Mouse (Mus musculus) intestine, embryonic 15.5 days (tissue): ENCODE measurements around the gene Cds2. TPM values are rescaled to one million over a fixed set of nuclear protein-coding genes. Genes with fewer than 3 reads are reported as not detected.

ENCODE experiments used
- ATAC-seq: fragments of 200-750 bp; cut with Nextera tagmentation; 2 replicates; pipeline ENCODE4 v1.8.0; 2017; ENCODE audit warnings: moderate TSS enrichment, moderate library complexity
- H3K27ac ChIP-seq: fragments of 300-500 bp; sonication (generic); 2 replicates; pipeline ENCODE4 v1.5.1; 2015; ENCODE audit warnings: mild to moderate bottlenecking, inconsistent platforms
- H3K27me3 ChIP-seq: fragments of 300-500 bp; sonication (generic); replicated peaks from 2 replicates; pipeline ENCODE4 v1.6.1; 2015; ENCODE audit warnings: inconsistent platforms
- H3K36me3 ChIP-seq: fragments of 300-500 bp; sonication (generic); 2 replicates; pipeline ENCODE4 v1.6.1; 2015; ENCODE audit warnings: inconsistent platforms
- H3K4me1 ChIP-seq: fragments of 300-500 bp; sonication (generic); replicated peaks from 2 replicates; pipeline ENCODE4 v1.6.1; 2015; ENCODE audit warnings: inconsistent platforms
- H3K4me2 ChIP-seq: fragments of 300-500 bp; sonication (generic); replicated peaks from 2 replicates; pipeline ENCODE4 v1.6.1; 2015; ENCODE audit warnings: mild to moderate bottlenecking, inconsistent platforms
- H3K4me3 ChIP-seq: fragments of 300-500 bp; sonication (generic); replicated peaks from 2 replicates; pipeline ENCODE4 v1.5.1; 2015; ENCODE audit warnings: inconsistent platforms
- H3K9ac ChIP-seq: fragments of 300-500 bp; sonication (generic); 2 replicates; pipeline ENCODE4 v1.6.1; 2015; ENCODE audit warnings: inconsistent platforms
- H3K9me3 ChIP-seq: fragments of 300-500 bp; sonication (generic); 2 replicates; pipeline ENCODE4 v1.6.1; 2016; ENCODE audit warnings: inconsistent platforms
- WGBS: fragments of 180-500 bp; shearing (Covaris S2); methylation state at CpG from one replicate; pipeline ENCODE4 v1.1.7; 2015; 5-methylcytosine and 5-hydroxymethylcytosine counted together
- polyA plus RNA-seq: library from polyadenylated mRNA; unstranded; fragments of >200 nt; fragmentation: Nextera tagmentation; extraction: Ambion mirVana; gene quantifications from 2 replicates; pipeline ENCODE4 v1.2.1, GENCODE M21; 2015

Gene Cds2
- polyA plus RNA-seq, 1 experiment from 2014 or later = 25.1 TPM

DNA sequence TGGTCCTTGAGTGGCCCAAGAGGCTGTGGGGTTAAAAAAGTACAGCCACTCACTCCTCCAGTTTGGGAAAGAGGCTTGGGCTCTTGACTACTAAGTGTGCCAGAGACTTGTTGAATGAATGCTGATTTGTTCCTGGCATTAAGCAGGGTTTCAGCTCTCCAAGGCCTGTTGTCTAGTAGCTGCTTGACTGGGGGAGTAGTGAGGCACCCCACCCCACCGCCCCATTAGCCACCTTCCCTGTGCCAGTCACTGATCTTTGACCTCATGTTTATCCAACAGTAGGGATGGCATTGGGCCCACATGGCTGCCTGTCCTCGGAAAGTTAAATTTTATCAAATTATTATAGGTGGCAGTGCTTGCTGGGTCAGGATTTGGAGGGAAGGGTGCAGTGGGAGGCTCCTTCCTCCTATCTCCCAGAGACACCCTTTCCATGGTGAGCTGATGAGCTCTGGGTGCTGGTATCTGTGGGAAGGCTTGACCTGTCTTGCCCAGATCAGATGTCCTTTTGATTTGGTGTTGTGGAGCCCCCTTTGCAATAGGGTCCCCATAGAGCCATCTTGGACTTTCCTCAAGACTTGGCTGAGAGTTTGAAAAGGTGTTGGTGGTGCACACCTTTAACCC, 7.5 kb downstream of the Cds2 start:
- H3K4me1 ChIP-seq = 0 out of 2 replicates have a peak, but pooled peaks cover 2% of the 10 kb centered on the region
- WGBS = 67% methylated on average over 2 of the region's 2 CpGs
- H3K27me3 ChIP-seq = no peaks in the 10 kb centered on the region
- no peak for ATAC-seq
- no peaks in the 10 kb centered on the region for H3K9me3 ChIP-seq
- no peak overlapping the region for H3K9ac ChIP-seq
- H3K4me2 ChIP-seq = no peak overlapping the region
- H3K4me3 ChIP-seq = no peak overlapping the region
- no peak overlapping the region for H3K27ac ChIP-seq
- no peaks in the 10 kb centered on the region for H3K36me3 ChIP-seq

DNA sequence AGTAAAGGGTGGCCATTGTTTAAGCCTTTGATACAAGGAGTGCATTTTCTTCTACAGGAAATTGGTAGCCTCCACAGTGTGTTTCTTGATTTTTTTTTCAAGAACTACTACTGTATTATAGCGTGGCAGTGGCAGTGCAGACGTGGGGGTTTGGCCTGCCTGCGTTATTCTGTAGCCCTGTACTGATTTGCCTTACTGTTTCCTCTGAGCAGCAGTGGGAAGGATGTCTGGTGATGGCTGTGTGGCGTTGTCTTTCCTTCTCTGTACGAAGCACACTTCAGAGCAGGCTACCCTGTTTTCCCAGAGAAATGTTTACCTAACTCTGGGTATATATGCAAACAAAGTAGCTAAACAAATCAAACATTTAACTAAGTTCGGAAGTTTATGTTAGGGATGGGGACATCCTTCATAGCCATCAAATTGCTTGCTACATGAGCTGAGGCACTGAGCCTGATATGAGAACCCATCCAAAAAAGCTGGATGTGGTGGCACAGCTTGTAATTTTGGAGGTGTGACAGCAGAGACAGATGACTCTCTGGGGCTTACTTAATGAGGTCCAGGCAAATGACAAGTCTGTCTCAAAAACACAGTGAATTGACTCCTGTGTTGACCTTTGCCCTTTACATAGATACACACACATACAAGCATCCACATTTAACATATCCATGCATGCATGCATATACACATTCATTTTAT, 9.9 kb downstream of the Cds2 start:
- no peak overlapping the region for H3K9ac ChIP-seq
- no peak overlapping the region for H3K27ac ChIP-seq
- no peak overlapping the region for H3K4me3 ChIP-seq
- no peaks in the 10 kb centered on the region for H3K36me3 ChIP-seq
- no peak for ATAC-seq
- 38% methylated on average over 6 of the region's 6 CpGs for WGBS
- H3K4me2 ChIP-seq = no peak overlapping the region
- H3K27me3 ChIP-seq = no peaks in the 10 kb centered on the region
- 0 out of 2 replicates have a peak, but pooled peaks cover 2% of the 10 kb centered on the region for H3K4me1 ChIP-seq
- no peaks in the 10 kb centered on the region for H3K9me3 ChIP-seq

DNA sequence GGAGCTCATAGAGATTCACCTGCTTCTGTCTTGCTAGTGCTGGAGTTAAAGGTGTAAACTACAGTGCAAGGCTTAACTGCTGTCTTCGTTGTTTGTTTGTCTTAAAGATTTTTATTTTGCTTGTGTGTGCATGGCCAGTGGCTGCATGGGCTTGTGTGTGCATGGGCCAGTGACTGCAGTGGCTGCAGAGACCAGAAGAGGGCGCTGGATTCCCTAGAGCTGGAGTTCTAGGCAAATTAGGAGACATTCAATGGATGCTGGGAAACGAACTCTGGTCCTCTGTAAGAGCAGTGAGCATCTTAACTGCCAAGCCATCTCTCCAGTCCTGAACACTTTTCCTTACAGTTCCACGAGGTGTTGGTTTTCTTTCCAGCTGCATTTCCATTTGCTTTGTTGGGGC, 12.6 kb downstream of the Cds2 start:
- H3K27me3 ChIP-seq = no peaks in the 10 kb centered on the region
- H3K4me3 ChIP-seq = no peak overlapping the region
- H3K9me3 ChIP-seq = no peaks in the 10 kb centered on the region

DNA sequence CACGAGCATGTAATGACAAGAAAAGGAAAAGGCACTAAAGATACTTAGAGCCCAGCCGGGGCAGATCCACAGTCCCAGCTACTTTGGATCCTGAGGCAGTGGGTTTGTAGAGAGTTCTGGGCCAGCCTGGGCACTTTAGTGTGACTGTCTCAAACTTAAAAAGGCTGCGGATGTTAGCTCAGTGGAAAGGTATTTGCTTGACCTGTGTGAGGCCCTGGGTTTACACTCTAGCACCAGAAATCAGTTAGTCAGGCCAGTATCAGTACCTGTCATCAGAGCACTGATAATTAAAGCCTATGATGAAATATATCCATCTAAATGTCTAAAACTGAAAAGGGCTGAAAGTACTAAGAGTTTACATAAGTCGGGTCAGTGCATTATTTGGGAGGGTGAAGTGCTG, 13.3 kb downstream of the Cds2 start:
- no peaks in the 10 kb centered on the region for H3K36me3 ChIP-seq
- no peaks in the 10 kb centered on the region for H3K9me3 ChIP-seq
- no peak overlapping the region for H3K27ac ChIP-seq
- no peak for ATAC-seq
- no peaks in the 10 kb centered on the region for H3K4me1 ChIP-seq
- no peak overlapping the region for H3K4me2 ChIP-seq
- 69% methylated on average over 4 of the region's 4 CpGs for WGBS
- H3K9ac ChIP-seq = no peak overlapping the region
- no peaks in the 10 kb centered on the region for H3K27me3 ChIP-seq
- no peak overlapping the region for H3K4me3 ChIP-seq

More for the DNA sequence above, 12.6 kb downstream of the Cds2 start:
- no peak for ATAC-seq
- H3K4me1 ChIP-seq = no peaks in the 10 kb centered on the region
- WGBS = 74% methylated on average over 4 of the region's 4 CpGs
- no peak overlapping the region for H3K4me2 ChIP-seq
- H3K27ac ChIP-seq = no peak overlapping the region
- no peaks in the 10 kb centered on the region for H3K36me3 ChIP-seq
- H3K9ac ChIP-seq = no peak overlapping the region

DNA sequence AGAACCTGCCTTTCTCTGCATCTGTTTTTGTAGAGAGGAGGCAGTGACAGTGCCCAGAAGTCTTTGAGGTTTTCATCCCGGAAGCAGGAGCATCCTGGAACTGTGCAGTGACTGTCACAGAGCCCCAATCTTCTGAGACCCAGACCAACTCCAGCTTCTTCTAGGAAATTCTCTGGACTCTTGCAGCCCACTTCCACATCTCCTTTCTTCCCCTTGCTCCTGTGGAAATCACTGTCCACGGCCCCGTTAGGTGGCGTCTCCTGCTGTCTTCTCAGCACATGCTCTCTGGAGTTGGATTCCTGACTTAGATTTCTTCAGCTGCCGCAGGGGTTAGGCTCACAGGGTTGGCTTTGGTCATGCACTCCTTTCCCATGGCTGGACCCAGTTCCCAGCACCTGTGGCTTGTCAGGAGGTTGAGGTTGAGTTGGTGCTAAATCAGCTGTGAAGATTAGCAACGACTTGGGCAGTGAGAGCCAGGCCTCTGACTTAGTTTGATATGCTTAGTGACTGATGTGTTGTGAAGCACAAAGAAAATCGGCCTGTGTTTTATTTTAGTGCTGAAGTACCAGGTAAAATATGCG, 15.4 kb downstream of the Cds2 start:
- WGBS = 83% methylated on average over 8 of the region's 8 CpGs
- Histone ChIP-seq H3K4me1 (peaks cover 8% of the 10 kb centered on the region), H3K27me3 (no peaks in the 10 kb centered on the region), H3K27ac (no peak overlapping the region), H3K36me3 (no peaks in the 10 kb centered on the region), H3K4me3 (no peak overlapping the region), H3K9me3 (no peaks in the 10 kb centered on the region), H3K9ac (no peak overlapping the region), H3K4me2 (no peak overlapping the region)
- no peak for ATAC-seq

DNA sequence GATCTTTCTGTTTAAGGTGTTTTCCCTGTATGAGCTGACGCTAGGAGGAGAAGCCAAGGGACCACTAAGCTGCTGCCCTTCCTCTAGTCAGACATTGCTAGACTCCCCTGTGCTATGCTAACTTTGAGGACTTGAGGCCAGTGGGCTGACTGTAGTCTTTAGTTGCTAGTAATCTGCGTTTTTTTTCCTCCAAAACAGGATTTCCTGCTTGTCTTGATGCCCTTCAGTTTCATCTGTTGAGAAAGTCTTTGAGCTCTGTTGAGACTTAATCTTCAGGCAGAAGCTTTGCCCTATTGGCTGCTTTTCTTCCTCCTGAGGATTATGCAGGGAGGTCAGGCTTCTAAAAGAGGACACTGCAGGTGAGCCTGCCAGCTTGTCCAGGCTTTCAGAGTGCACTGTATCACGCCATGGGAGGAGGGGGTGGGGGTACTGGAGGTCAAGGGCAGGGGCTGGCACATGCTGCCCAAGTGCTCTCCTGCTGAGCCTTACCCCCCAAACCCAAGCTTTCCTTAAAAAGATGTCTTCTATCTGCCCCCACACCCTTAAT, 16.5 kb downstream of the Cds2 start:
- H3K36me3 ChIP-seq = no peaks in the 10 kb centered on the region
- H3K9ac ChIP-seq = no peak overlapping the region
- H3K4me1 ChIP-seq = peaks cover 14% of the 10 kb centered on the region
- no peak overlapping the region for H3K4me2 ChIP-seq
- no peaks in the 10 kb centered on the region for H3K9me3 ChIP-seq
- no peak overlapping the region for H3K4me3 ChIP-seq
- no peak for ATAC-seq
- H3K27ac ChIP-seq = no peak overlapping the region
- no peaks in the 10 kb centered on the region for H3K27me3 ChIP-seq
- 64% methylated on average over 3 of the region's 3 CpGs for WGBS

DNA sequence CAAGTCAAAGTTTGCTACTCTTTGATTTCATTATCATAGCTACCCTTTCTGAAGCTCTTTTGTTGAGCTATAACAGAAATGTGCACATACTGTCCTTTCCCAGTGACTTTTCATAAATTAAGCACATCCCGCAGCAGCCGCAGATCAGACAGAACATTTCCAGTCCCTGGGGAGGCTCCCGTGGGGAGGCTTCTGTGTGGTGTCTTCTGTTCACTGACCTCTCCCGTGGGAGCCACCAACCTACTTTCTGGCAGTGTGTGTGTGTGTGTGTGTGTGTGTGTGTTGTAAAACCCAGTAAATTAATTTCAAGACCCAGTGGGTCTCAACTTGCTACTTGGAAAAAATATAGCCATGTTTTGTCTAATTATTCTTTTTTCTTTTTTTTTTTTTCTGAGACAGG, 17.0 kb downstream of the Cds2 start:
- WGBS = 66% methylated on average over 4 of the region's 4 CpGs
- no peaks in the 10 kb centered on the region for H3K9me3 ChIP-seq
- no peaks in the 10 kb centered on the region for H3K27me3 ChIP-seq
- peaks cover 14% of the 10 kb centered on the region for H3K4me1 ChIP-seq
- no peak overlapping the region for H3K9ac ChIP-seq
- H3K4me3 ChIP-seq = no peak overlapping the region
- no peak overlapping the region for H3K27ac ChIP-seq
- H3K4me2 ChIP-seq = no peak overlapping the region
- ATAC-seq = no peak
- no peaks in the 10 kb centered on the region for H3K36me3 ChIP-seq

DNA sequence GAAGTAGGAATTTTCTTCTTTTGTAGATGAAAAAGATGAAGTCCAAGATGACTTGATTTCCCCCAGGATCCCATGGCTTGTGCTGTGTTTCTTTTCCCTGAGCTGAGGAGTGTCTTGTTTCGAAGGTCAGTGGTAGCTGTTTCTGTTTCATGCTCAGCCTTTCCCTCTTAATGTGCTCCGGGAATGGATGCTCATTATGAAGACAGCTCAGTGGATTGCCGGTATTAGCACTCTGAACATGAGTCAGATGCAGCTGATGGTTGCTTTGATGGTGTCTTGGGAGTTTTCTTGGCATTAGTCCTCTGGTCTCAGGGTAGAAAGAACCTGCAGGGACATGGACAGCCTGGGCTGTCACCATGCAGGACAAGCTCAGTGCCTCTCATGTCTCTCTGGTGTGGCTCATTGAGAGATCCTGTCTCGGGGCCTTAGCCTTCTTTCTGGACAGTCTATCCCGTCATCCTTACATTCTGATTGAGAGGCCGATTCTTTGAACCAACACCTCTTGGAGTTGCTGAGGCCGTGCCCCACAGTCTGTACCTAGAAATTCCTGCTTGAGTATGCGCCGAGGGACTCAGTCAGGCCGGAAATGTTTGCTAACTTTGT, 17.7 kb downstream of the Cds2 start:
- Histone ChIP-seq H3K27me3 (no peaks in the 10 kb centered on the region), H3K36me3 (no peaks in the 10 kb centered on the region), H3K9me3 (no peaks in the 10 kb centered on the region), H3K4me2 (no peak overlapping the region), H3K9ac (no peak overlapping the region), H3K4me1 (peaks cover 14% of the 10 kb centered on the region), H3K4me3 (no peak overlapping the region), H3K27ac (no peak overlapping the region)
- no peak for ATAC-seq
- 93% methylated on average over 10 of the region's 10 CpGs for WGBS

DNA sequence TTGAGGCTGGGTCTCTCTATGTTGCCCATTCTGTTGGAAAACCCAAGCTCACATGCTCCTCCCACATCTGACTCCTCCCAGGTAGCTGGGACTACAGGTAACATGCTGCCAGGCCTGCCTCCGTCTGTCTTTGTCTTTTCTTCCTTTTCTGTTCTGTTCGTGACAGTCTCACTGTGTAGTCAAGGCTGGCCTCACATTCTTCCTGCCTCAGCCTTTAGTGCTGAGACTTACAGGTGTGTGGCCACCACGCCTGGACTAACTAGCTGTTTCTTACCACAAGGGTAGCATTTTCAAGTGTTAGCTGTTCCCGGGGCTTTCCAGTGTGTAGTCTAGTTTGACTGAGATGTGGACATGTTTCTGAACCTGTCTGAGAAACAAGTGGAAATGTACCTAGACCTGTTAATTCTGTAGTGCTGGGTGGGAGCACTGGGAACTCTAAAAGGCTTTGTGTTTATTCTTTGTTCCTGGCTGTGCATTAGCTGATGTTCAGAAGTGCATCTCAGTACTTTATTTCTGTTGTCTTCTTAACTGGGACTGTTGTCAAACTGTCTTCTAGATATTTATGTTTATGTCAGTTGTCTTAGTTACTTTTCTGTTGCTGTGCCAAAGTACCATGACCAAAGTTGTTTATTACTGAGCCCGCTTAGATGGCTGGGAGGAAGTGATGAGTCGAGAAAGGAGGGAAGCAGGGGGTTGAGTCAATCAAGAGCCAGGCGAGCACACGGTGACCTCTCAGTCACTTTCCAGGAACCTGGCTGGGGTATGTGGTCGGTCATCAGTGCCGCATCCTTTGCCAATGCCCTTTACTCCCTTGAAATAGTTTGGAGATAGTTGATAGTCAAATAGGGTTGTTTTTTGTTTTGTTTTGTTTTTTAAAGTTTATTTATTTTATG, 18.9 kb downstream of the Cds2 start:
- Histone ChIP-seq H3K27ac (no peak overlapping the region), H3K36me3 (no peaks in the 10 kb centered on the region), H3K4me2 (no peak overlapping the region), H3K9ac (no peak overlapping the region), H3K4me1 (peaks cover 14% of the 10 kb centered on the region), H3K27me3 (no peaks in the 10 kb centered on the region), H3K4me3 (no peak overlapping the region), H3K9me3 (no peaks in the 10 kb centered on the region)
- WGBS = 65% methylated on average over 10 of the region's 10 CpGs
- no peak for ATAC-seq

DNA sequence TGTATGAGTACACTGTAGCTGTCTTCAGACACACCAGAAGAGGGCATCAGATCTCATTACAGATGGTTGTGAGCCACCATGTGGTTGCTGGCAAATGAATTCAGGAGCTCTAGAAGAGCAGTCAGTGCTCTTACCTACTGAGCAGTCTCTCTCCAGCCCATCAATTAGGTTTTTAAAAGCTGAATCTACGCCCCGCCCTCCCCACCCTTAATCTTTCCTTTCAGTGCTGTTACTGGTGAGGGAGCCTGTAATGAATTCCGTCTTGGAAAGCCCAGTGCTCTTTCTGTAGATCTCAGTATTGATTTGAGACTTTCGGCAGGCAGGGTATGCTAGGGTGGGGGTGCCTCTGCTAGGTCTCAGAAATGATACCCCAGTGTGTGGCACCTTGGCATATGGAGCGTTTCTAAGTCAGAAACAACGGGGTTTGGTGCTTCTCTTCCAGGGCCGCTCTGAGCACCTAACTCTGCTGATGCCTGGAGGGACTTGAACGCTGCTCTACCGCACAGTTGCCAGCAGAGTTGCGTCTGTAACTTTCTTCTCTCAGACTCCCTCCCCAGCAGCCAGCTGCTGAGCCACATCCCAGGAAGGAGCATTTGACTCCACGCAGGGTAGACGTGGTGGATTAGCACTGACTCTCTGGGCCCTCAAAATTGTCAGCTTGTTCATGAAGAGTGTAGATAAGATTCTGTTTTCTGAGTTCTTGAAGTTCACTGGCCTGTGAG, 19.7 kb downstream of the Cds2 start:
- peaks cover 14% of the 10 kb centered on the region for H3K4me1 ChIP-seq
- WGBS = 49% methylated on average over 12 of the region's 12 CpGs
- H3K27ac ChIP-seq = peak overlapping the region; percentile 44; the same call in 1 of the 2 replicates
- no peak overlapping the region for H3K4me2 ChIP-seq
- H3K27me3 ChIP-seq = no peaks in the 10 kb centered on the region
- peak; percentile 55 for ATAC-seq
- no peak overlapping the region for H3K4me3 ChIP-seq
- no peaks in the 10 kb centered on the region for H3K9me3 ChIP-seq
- H3K36me3 ChIP-seq = no peaks in the 10 kb centered on the region
- no peak overlapping the region for H3K9ac ChIP-seq
